Mouse (Mus musculus) embryonic facial prominence, embryonic 12.5 days (tissue): ENCODE results near the gene Gorasp1. TPM values are rescaled to one million over a fixed set of nuclear protein-coding genes. Genes with fewer than 3 reads are reported as not detected.

Experiments
- ATAC-seq: fragments of 200-750 bp; cut with Nextera tagmentation; 2 replicates; pipeline ENCODE4 v1.8.0; 2017; ENCODE audit not compliant: insufficient number of reproducible peaks, insufficient read depth, low FRiP score, low TSS enrichment
- H3K27ac ChIP-seq: fragments of 300-500 bp; sonication (generic); 2 replicates; pipeline ENCODE4 v1.5.1; 2016; ENCODE audit warnings: mild to moderate bottlenecking
- H3K27me3 ChIP-seq: fragments of 300-500 bp; sonication (generic); 2 replicates; pipeline ENCODE4 v1.6.1; 2016; ENCODE audit warnings: mild to moderate bottlenecking, moderate library complexity
- H3K36me3 ChIP-seq: fragments of 300-500 bp; sonication (generic); 2 replicates; pipeline ENCODE4 v1.6.1; 2016; ENCODE audit warnings: mild to moderate bottlenecking
- H3K4me1 ChIP-seq: fragments of 300-500 bp; sonication (generic); 2 replicates; pipeline ENCODE4 v1.6.1; 2016
- H3K4me2 ChIP-seq: fragments of 300-500 bp; sonication (generic); replicated peaks from 2 replicates; pipeline ENCODE4 v1.6.1; 2016; ENCODE audit warnings: mild to moderate bottlenecking, moderate library complexity
- H3K4me3 ChIP-seq: fragments of 300-500 bp; sonication (generic); 2 replicates; pipeline ENCODE4 v1.5.1; 2016; ENCODE audit warnings: mild to moderate bottlenecking
- H3K9ac ChIP-seq: fragments of 300-500 bp; sonication (generic); 2 replicates; pipeline ENCODE4 v1.6.1; 2016; ENCODE audit warnings: mild to moderate bottlenecking, moderate library complexity
- H3K9me3 ChIP-seq: fragments of 300-500 bp; sonication (generic); 2 replicates; pipeline ENCODE4 v1.6.1; 2016; ENCODE audit warnings: mild to moderate bottlenecking, moderate library complexity
- WGBS: fragments of 180-500 bp; shearing (Covaris S2); methylation state at CpG from one replicate; pipeline ENCODE4 v1.1.7; 2016; 5-methylcytosine and 5-hydroxymethylcytosine counted together
- polyA plus RNA-seq: library from polyadenylated mRNA; unstranded; fragments of >200 nt; fragmentation: Nextera tagmentation; extraction: Ambion mirVana; gene quantifications from 2 replicates; pipeline ENCODE4 v1.2.1, GENCODE M21; 2016

Gene Gorasp1
- polyA plus RNA-seq, 1 experiment from 2014 or later, result 27.0 TPM

DNA sequence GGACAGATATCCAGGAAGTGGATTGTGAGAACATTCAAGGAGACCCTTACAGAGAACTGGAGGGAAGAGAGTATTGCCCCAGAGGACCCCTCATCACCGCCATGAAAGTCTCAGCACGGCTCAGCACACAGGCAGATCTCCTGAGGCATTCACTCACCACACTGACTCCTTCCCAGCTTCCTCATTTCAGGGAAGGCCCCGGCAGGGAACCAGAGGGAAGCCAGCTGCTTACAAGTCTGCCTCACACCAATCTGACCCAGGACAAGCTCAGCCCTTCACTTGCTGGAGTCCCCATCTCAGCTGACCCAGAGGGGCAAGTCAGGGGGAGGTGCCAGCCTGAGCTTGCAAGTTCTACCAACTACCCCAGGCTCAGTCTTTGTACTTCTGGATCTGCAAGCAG is 11.4 kb upstream of the Gorasp1 start:
- H3K4me2 ChIP-seq, result no peak overlapping the region
- H3K36me3 ChIP-seq, result no peaks in the 10 kb centered on the region
- no peak overlapping the region for H3K9ac ChIP-seq
- H3K4me3 ChIP-seq, result no peak overlapping the region
- peaks cover 5% of the 10 kb centered on the region; the same call in 1 of the 2 replicates for H3K4me1 ChIP-seq
- no peak overlapping the region for H3K27ac ChIP-seq
- H3K27me3 ChIP-seq, result no peaks in the 10 kb centered on the region
- H3K9me3 ChIP-seq, result no peaks in the 10 kb centered on the region
- 45% methylated on average over 3 of the region's 3 CpGs for WGBS
- ATAC-seq, result no peak

DNA sequence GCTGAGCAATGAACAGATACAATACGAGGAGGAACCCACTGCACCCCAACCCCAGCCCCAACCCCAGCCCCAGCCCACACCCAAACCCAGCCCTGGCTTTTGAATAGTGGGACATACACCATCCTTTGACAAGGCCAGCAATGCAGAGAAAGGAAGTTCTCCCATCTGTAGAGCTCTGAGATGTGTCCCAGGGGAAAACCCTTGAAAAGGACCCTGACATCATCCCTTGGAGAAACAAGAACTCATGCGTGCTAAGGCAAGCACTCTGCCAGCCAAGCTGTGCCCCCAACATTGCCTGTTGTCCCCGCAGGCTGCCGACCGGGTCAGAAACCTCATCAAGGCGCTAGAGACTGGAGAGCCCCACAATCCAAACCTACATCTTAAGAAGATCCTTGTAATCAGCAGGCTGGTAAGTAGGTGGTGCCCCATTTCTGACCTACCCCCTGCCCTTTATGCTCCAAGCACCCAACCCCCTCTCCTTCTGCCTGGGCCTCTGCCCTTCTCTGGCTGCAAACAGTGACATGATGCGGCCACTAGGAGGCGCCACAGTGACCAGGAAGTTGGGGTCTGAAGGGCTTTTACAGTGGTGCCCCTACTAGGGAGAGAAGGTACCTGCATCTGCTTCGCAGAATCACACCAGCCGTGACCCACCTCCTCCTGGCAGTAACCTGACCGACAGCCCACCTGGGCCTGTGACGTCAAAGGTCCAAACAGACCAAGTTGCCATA is 8.0 kb upstream of the Gorasp1 start:
- no peak for ATAC-seq
- peaks cover 6% of the 10 kb centered on the region; the same call in 1 of the 2 replicates for H3K4me1 ChIP-seq
- no peaks in the 10 kb centered on the region for H3K9me3 ChIP-seq
- H3K27ac ChIP-seq, result no peak overlapping the region
- 76% methylated on average over 12 of the region's 12 CpGs for WGBS
- no peak overlapping the region for H3K9ac ChIP-seq
- no peak overlapping the region for H3K4me3 ChIP-seq
- no peaks in the 10 kb centered on the region for H3K36me3 ChIP-seq
- H3K4me2 ChIP-seq, result no peak overlapping the region
- H3K27me3 ChIP-seq, result no peaks in the 10 kb centered on the region

DNA sequence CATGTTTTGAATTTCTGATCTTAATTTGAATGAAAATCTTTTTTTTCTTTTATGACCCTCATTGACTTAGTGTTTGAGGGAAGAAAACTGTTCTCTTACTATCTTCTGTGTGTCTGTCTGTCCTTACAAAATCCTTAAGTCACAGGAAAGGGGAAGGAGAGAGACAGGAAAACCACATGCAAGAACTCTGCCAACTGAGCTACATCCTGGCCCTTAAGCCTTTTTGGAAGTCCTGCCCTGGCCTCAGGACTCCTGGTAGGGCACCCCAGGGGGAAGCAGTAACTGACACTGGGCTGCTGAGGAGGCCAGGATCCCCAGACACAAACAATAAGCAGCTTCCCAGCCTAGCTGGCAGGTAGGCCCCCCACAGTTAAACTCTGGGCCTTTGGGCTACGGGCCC is 6.0 kb upstream of the Gorasp1 start:
- Histone ChIP-seq H3K4me1 (peaks cover 13% of the 10 kb centered on the region), H3K9me3 (no peaks in the 10 kb centered on the region), H3K27me3 (no peaks in the 10 kb centered on the region), H3K36me3 (no peaks in the 10 kb centered on the region), H3K4me2 (no peak overlapping the region), H3K4me3 (no peak overlapping the region), H3K27ac (no peak overlapping the region), H3K9ac (no peak overlapping the region)
- WGBS, result 61% methylated on average over 1 of the region's 1 CpGs
- ATAC-seq, result no peak

DNA sequence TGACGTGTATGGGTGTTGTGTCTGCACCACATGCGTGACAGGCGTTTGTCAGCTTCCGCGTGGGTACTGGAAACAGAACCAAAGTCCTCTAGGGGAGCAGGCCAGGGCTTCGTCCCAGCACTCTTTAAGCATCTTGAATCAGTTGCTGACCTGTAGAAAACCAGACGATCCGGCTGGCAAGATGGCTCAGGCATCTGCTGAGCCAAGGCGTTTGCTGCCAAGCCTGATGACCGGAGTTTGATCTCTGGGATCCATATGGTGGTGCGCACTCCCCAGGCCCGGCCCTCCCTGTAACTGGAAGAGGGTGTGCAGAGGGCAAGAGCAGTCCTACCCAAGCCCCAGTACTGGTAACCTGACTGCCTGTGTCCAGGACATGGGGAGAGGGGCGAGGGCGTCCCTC is 4.5 kb upstream of the Gorasp1 start:
- H3K9ac ChIP-seq, result no peak overlapping the region
- no peak overlapping the region for H3K4me3 ChIP-seq
- no peak for ATAC-seq
- H3K4me1 ChIP-seq, result peaks cover 17% of the 10 kb centered on the region
- no peaks in the 10 kb centered on the region for H3K27me3 ChIP-seq
- H3K9me3 ChIP-seq, result no peaks in the 10 kb centered on the region
- 80% methylated on average over 14 of the region's 14 CpGs for WGBS
- no peaks in the 10 kb centered on the region for H3K36me3 ChIP-seq
- H3K27ac ChIP-seq, result no peak overlapping the region
- no peak overlapping the region for H3K4me2 ChIP-seq

DNA sequence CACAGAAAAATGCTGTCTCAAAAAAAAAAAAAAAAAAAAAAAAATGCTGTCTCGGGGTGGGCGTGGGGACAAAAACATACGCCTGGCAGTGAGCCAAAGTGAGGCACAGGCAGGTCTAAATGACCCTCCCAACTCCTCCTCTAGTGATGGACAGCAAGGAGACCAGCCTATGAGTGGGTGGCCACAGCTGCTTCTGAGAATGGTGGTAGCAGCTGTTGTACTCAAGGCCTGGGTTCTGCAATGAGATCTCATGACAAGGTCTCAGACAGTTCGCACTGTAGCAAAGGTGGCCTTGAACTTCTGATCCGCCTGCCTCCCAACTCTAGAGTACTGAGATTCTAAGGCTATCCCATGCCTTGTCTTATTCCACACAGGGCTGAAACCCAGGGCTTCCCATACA is 4.0 kb upstream of the Gorasp1 start:
- Histone ChIP-seq H3K4me1 (peaks cover 20% of the 10 kb centered on the region), H3K27ac (no peak overlapping the region), H3K4me3 (no peak overlapping the region), H3K4me2 (no peak overlapping the region), H3K9ac (no peak overlapping the region), H3K36me3 (no peaks in the 10 kb centered on the region), H3K27me3 (no peaks in the 10 kb centered on the region), H3K9me3 (no peaks in the 10 kb centered on the region)
- 81% methylated on average over 5 of the region's 5 CpGs for WGBS
- no peak for ATAC-seq

DNA sequence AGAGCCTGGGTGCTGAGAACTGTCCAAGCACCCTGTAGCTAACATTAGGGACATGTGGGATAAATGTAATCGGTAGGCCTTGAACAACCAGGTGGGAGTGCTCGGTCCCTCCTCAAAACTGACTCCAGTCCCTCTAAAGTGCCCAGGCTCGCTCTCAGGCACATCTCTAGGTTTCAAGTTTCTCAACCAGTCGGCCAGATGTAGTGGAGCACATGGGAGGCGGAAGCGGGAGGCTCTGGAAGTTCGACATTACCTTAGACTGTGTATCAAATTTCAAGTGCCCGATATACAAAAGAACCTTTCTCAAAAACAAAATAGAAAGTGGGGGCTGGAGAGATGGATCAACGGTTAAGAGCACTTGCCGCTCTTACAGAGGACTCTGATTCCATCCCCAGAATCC is 2.3 kb upstream of the Gorasp1 start:
- no peak for ATAC-seq
- peaks cover 22% of the 10 kb centered on the region for H3K4me1 ChIP-seq
- no peak overlapping the region for H3K4me3 ChIP-seq
- H3K27ac ChIP-seq, result peak overlapping the region; percentile 50; the same call in 1 of the 2 replicates
- 28% methylated on average over 10 of the region's 10 CpGs for WGBS
- H3K36me3 ChIP-seq, result no peaks in the 10 kb centered on the region
- H3K27me3 ChIP-seq, result no peaks in the 10 kb centered on the region
- H3K9me3 ChIP-seq, result no peaks in the 10 kb centered on the region
- H3K9ac ChIP-seq, result no peak overlapping the region
- H3K4me2 ChIP-seq, result no peak overlapping the region

DNA sequence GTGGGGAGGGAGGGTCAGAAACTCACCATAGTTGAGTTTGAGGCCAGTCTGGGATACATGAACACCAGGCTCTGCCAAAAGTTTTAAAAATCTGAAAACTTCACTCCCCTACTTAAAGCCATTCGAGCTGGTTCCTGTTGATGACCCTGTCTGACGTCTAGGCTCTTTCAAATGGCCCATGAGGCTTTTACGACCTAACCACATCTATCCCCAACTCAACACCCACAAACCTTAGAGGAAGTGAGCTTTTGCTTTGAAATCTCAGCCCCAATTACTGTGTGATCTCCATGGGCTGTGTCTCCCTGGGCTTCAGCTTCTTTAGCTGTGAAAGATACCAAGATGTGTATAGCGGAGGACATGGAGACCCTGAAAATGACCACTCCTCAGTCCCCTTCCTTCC is 1.1 kb upstream of the Gorasp1 start:
- Histone ChIP-seq H3K27me3 (no peaks in the 10 kb centered on the region), H3K4me3 (no peak overlapping the region), H3K4me1 (peaks cover 22% of the 10 kb centered on the region), H3K4me2 (no peak overlapping the region), H3K36me3 (no peaks in the 10 kb centered on the region), H3K9ac (no peak overlapping the region), H3K9me3 (no peaks in the 10 kb centered on the region), H3K27ac (no peak overlapping the region)
- no peak for ATAC-seq
- WGBS, result 85% methylated on average over 4 of the region's 4 CpGs

DNA sequence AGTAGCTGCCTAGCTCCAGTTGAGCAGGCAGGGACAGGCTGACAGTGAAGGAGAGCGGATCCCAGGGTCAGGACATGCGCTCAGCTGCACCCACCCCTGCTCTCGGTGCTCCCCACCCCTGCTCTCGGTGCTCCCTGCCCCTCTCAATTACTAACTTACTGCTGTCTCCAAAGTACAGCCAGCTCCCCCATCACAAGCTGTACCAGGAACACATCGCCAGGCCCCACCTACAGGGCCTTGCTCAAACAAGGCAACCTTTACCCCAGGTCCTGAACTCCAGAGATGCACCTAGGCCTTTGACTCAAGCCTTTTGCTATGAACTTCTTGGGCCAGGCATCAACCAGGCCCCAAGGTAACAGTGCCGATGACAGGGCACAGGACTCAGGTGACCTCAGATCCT is 3.7 kb downstream of the Gorasp1 start:
- no peak overlapping the region for H3K4me3 ChIP-seq
- H3K27ac ChIP-seq, result no peak overlapping the region
- H3K9ac ChIP-seq, result no peak overlapping the region
- no peaks in the 10 kb centered on the region for H3K9me3 ChIP-seq
- H3K4me1 ChIP-seq, result peaks cover 9% of the 10 kb centered on the region; the same call in 1 of the 2 replicates
- no peaks in the 10 kb centered on the region for H3K27me3 ChIP-seq
- peaks cover 39% of the 10 kb centered on the region for H3K36me3 ChIP-seq
- no peak for ATAC-seq
- no peak overlapping the region for H3K4me2 ChIP-seq
- WGBS, result 91% methylated on average over 6 of the region's 6 CpGs

DNA sequence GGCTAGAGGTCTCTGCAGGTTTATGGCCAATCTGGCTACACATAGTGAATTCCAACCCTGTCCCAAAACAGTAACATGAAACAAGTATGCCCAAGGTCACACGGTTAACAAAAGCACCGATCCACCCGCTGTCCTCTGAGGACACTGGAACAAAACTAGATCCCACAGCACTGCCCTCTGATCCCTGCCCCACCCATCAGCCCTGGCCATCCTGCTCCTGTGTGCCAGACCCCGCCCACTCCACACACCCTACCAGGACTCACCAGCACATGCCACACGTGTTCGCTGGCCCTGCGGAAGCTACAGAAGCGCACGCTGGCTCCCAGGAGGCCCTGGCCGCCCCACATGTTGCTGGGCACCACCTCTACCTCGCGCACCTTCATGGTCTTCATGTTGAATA is 5.0 kb downstream of the Gorasp1 start:
- no peak overlapping the region for H3K27ac ChIP-seq
- peaks cover 52% of the 10 kb centered on the region for H3K36me3 ChIP-seq
- WGBS, result 92% methylated on average over 12 of the region's 12 CpGs
- H3K4me2 ChIP-seq, result no peak overlapping the region
- H3K27me3 ChIP-seq, result no peaks in the 10 kb centered on the region
- peaks cover 5% of the 10 kb centered on the region; the same call in 1 of the 2 replicates for H3K4me1 ChIP-seq
- ATAC-seq, result no peak
- H3K9ac ChIP-seq, result no peak overlapping the region
- H3K4me3 ChIP-seq, result no peak overlapping the region
- H3K9me3 ChIP-seq, result no peaks in the 10 kb centered on the region

DNA sequence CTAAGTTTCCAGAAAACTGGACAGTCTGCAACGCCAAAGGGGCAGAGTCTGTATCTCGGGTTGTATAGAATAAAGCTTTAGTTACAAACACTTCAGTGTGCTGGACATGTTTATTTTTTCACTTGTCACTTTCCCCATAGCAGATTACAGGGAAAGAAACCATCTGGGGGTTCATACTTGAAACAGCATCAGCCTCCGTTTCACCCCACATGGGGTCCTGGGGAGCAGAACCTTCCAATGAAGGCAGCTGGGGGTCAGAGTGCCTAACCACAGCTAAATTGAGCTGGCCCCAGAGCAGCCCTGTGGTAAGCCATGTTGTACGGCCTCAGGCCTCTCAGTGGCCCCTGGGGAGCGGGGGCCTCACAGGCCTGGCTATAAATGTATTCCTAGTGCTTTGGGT is 10.9 kb downstream of the Gorasp1 start:
- Histone ChIP-seq H3K9me3 (no peaks in the 10 kb centered on the region), H3K36me3 (peaks cover 91% of the 10 kb centered on the region), H3K9ac (no peak overlapping the region), H3K4me3 (no peak overlapping the region), H3K4me2 (no peak overlapping the region), H3K27ac (no peak overlapping the region), H3K4me1 (no peaks in the 10 kb centered on the region), H3K27me3 (no peaks in the 10 kb centered on the region)
- no peak for ATAC-seq
- 75% methylated on average over 5 of the region's 5 CpGs for WGBS

DNA sequence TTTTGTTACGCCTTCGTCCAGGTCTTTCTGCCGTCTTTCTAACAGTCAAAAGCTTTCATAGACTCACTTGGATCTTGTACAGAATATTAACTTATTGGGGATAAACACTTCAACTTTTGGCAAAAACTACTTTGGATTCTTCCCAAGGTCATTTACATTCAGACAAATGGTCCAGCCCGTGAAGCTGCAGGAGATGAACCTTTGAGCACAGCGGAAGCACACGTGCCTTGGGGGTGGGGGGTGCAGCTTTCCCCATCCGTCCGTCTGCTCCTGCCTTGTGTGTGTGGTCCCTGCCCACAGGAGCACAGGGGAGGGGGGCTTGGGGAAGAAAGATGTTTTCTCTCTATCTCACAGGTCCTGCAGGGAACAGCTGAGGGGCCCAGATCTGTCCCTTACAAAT is 11.6 kb downstream of the Gorasp1 start:
- H3K36me3 ChIP-seq, result peaks cover 93% of the 10 kb centered on the region
- WGBS, result 75% methylated on average over 8 of the region's 8 CpGs

DNA sequence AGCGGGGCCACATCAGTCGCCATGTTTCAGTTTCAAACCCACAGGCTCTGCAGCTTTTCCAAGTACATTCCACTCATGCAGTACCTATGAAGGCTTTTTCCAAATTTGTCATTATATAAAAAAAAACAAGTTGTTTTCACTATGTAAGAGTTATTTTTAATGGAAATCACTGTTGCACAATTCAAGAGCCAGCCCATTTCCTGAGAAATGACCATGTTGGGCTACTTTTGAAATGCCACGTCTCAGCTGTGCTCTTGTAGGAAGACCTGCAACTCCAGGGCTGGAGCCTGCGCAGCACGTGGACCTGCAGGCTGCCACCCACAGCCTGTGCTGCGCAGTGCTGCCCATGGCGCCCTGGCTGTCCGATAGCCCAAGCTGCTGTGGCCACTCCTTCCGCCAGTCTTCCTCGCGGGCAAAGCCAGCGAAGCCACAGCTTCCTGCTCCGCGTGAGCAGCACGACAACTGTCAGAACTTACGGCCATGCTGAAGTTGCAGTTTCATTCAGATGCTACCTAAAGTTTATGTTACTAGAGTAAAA is 12.2 kb downstream of the Gorasp1 start:
- WGBS, result 89% methylated on average over 16 of the region's 16 CpGs
- H3K9me3 ChIP-seq, result no peaks in the 10 kb centered on the region
- H3K9ac ChIP-seq, result no peak overlapping the region
- H3K36me3 ChIP-seq, result peaks cover 93% of the 10 kb centered on the region
- H3K4me2 ChIP-seq, result no peak overlapping the region
- no peak for ATAC-seq
- no peak overlapping the region for H3K4me3 ChIP-seq
- no peaks in the 10 kb centered on the region for H3K27me3 ChIP-seq
- H3K27ac ChIP-seq, result no peak overlapping the region
- no peaks in the 10 kb centered on the region for H3K4me1 ChIP-seq

More for the DNA sequence above, 11.6 kb downstream of the Gorasp1 start:
- no peak for ATAC-seq
- Histone ChIP-seq H3K27ac (no peak overlapping the region), H3K27me3 (no peaks in the 10 kb centered on the region), H3K9me3 (no peaks in the 10 kb centered on the region), H3K4me2 (no peak overlapping the region), H3K9ac (no peak overlapping the region), H3K4me1 (no peaks in the 10 kb centered on the region), H3K4me3 (no peak overlapping the region)
